ENCODE assay signal across 8 mouse cellular contexts in the genomic region with DNA sequence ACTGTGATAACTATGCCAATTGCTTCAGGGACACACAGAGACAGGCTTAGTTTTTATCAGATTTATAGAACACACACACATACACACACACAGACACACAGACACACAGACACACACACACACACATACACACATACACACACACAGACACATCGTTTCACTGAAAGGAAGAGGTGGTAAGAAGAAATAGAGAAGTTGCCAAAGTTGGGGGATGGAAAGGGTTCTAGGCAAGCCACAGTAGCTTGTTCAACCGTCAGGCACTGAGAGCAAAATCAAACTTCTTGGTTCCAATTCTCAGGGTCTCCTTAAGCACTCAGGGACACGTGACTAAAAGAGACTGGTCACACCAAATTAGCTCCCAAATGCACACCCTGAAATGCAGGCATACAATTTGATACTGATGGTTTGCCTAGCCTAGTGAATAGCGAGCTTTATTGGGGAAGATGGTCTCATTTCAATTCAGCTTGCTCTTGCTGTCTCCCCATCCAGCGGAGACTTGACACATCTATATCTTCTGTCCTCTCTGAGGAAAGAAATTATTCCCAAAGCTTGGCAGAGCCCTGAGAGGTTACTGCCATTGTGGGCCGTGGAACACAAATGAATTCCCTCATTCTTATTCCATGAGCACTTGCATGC.
A peak's percentile ranks its signal among the peaks of the same experiment; 100 is the strongest.
DNase-seq lines count a peak whose midpoint lies in the region; ATAC-seq and TF ChIP-seq lines count a peak whose summit lies in the region.

No protein-coding gene starts in this region.

- H3K9me3 ChIP-seq in embryonic facial prominence, embryonic 10.5 days = no peaks in the 10 kb centered on the region
- no peaks in the 10 kb centered on the region for H3K9me3 ChIP-seq in hindbrain, embryonic 15.5 days
- H3K9me3 ChIP-seq in midbrain, postnatal 0 days (ENCODE audit: low read length) = no peaks in the 10 kb centered on the region

- no peak overlapping the region for H3K9ac ChIP-seq in hindbrain, embryonic 15.5 days
- H3K9ac ChIP-seq in midbrain, postnatal 0 days (replicated peaks; ENCODE audit: low read length, poor library complexity, severe bottlenecking) = no peak overlapping the region
- H3K9ac ChIP-seq in heart, adult 2 months (ENCODE audit: low read depth, low read length) = no peak overlapping the region

- ATAC-seq in frontal cortex, adult (ENCODE audit: low TSS enrichment) = peak; percentile 5; the same call in 1 of the 2 replicates
- peak; percentile 69 for ATAC-seq in hindbrain, embryonic 15.5 days (ENCODE audit: low FRiP score, low read depth)
- ATAC-seq in midbrain, postnatal 0 days (ENCODE audit: low FRiP score) = peak; percentile 58
- no peak for ATAC-seq in erythroblast, adult 5-6 weeks (replicated peaks; ENCODE audit: low FRiP score, poor library complexity, severe bottlenecking)

- no peak for TF ChIP-seq POLR2A in heart, adult 2 months (IDR thresholded peaks at IDR 0.05; ENCODE audit: insufficient read depth, low read depth, low read length)

- H3K4me2 ChIP-seq in hindbrain, embryonic 15.5 days = peak overlapping the region; percentile 44
- peak overlapping the region; percentile 34; the same call in 1 of the 2 replicates for H3K4me2 ChIP-seq in midbrain, postnatal 0 days (ENCODE audit: low read depth, low read length, poor library complexity, severe bottlenecking)

- no peaks in the 10 kb centered on the region for H3K36me3 ChIP-seq in embryonic facial prominence, embryonic 10.5 days (replicated peaks)
- no peaks in the 10 kb centered on the region for H3K36me3 ChIP-seq in hindbrain, embryonic 15.5 days
- no peaks in the 10 kb centered on the region for H3K36me3 ChIP-seq in midbrain, postnatal 0 days (ENCODE audit: insufficient read depth, low read length)
- H3K36me3 ChIP-seq in heart, adult 2 months (ENCODE audit: control insufficient read depth, insufficient read depth, low read length) = no peaks in the 10 kb centered on the region

- H3K4me1 ChIP-seq in embryonic facial prominence, embryonic 10.5 days = peaks cover 15% of the 10 kb centered on the region
- H3K4me1 ChIP-seq in hindbrain, embryonic 15.5 days (replicated peaks) = peaks cover 18% of the 10 kb centered on the region
- no peaks in the 10 kb centered on the region for H3K4me1 ChIP-seq in midbrain, postnatal 0 days (ENCODE audit: insufficient read depth, low read length)
- peaks cover 1% of the 10 kb centered on the region; the same call in 1 of the 2 replicates for H3K4me1 ChIP-seq in heart, adult 2 months (ENCODE audit: control insufficient read depth, insufficient read depth, low read length)

- no peak for DNase-seq in frontal cortex, adult 2 months (ENCODE audit: extremely low spot score in 1 of 2, low spot score in 1 of 2)
- DNase-seq in embryonic facial prominence, embryonic 10.5 days (ENCODE audit: low spot score) = no peak
- peak; percentile 62 for DNase-seq in midbrain, postnatal 0 days (ENCODE audit: low spot score)
- no peak for DNase-seq in heart, adult 2 months
- no peak for DNase-seq in T-cell, adult 2 months (ENCODE audit: low spot score)

- 0 out of 2 replicates have a peak overlapping the region, but pooled peaks have one; percentile 14 for H3K27ac ChIP-seq in embryonic facial prominence, embryonic 10.5 days (replicated peaks)
- peak overlapping the region; percentile 54 for H3K27ac ChIP-seq in hindbrain, embryonic 15.5 days (replicated peaks)
- H3K27ac ChIP-seq in midbrain, postnatal 0 days (ENCODE audit: low read depth, low read length) = peak overlapping the region; percentile 72
- no peak overlapping the region for H3K27ac ChIP-seq in heart, adult 2 months

- no peaks in the 10 kb centered on the region for H3K79me2 ChIP-seq in heart, adult 2 months (replicated peaks; ENCODE audit: control insufficient read depth, insufficient read depth, low read length)

- no peak for TF ChIP-seq EP300 in heart, adult 2 months (IDR thresholded peaks at IDR 0.05; ENCODE audit: insufficient read depth, low read depth, low read length)

- WGBS in embryonic facial prominence, embryonic 10.5 days = 76% methylated on average over 6 of the region's 6 CpGs
- WGBS in hindbrain, embryonic 15.5 days = 25% methylated on average over 6 of the region's 6 CpGs
- whole genome bisulfite sequencing in midbrain, postnatal 0 days = 26% methylated on average over 6 of the region's 6 CpGs
- WGBS in heart, adult 2 months = 79% methylated on average over 6 of the region's 6 CpGs

- H3K27me3 ChIP-seq in embryonic facial prominence, embryonic 10.5 days (replicated peaks; ENCODE audit: low read depth, poor library complexity, severe bottlenecking) = no peaks in the 10 kb centered on the region
- no peaks in the 10 kb centered on the region for H3K27me3 ChIP-seq in hindbrain, embryonic 15.5 days
- no peaks in the 10 kb centered on the region for H3K27me3 ChIP-seq in midbrain, postnatal 0 days (ENCODE audit: insufficient read depth, low read length)
- no peaks in the 10 kb centered on the region for H3K27me3 ChIP-seq in heart, adult 2 months (ENCODE audit: control insufficient read depth, insufficient read depth, low read length)

- TF ChIP-seq CTCF in midbrain, postnatal 0 days (IDR thresholded peaks at IDR 0.05) = no peak
- no peak for TF ChIP-seq CTCF in heart, adult 2 months (IDR thresholded peaks at IDR 0.05)

- no peak overlapping the region for H3K4me3 ChIP-seq in embryonic facial prominence, embryonic 10.5 days
- peak overlapping the region; percentile 15; the same call in 1 of the 2 replicates for H3K4me3 ChIP-seq in hindbrain, embryonic 15.5 days
- H3K4me3 ChIP-seq in midbrain, postnatal 0 days (ENCODE audit: low read depth, low read length) = no peak overlapping the region
- H3K4me3 ChIP-seq in heart, adult 2 months = no peak overlapping the region

- intact Hi-C loops in heart, adult 2 months (cut with DNase I) = no loop called here
